1 mouse cellular context compared by ENCODE assay signal in the genomic region with DNA sequence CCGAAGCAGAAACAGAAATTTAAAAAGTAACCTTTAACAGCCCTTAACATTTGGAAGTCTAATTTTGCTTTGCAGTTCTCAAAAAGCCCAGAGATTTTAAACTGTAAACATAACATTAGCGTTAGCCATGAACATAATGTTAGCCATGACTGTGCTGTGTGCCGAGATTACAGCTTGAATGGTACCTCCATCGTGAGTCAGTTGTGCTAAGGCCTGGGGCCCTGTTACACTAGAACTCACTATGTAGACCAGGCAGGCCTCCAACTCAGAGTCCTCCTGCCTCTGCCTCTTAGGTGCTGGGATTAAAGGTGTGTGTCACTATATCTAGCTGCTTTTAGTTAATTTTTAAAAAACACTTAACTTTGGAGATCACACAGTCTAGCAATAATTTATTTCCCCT.
TF ChIP-seq lines count a peak whose summit lies in the region.

No protein-coding gene starts in this region.

TF ChIP-seq in MEL, 35 proteins besides CTCF, POLR2A, EP300 and RAD21:
- TF ChIP-seq ZMIZ1 (IDR thresholded peaks at IDR 0.05; ENCODE audit: low read depth, low read length) (peak; percentile 11; the same call in 1 of the 2 replicates), NRF1 (IDR thresholded peaks at IDR 0.05; ENCODE audit: insufficient read depth, low read depth, low read length, poor library complexity, severe bottlenecking) (no peak), CHD2 (IDR thresholded peaks at IDR 0.05; ENCODE audit: low read length) (no peak), TBP (IDR thresholded peaks at IDR 0.05; ENCODE audit: low read depth, low read length) (peak; percentile 55; the same call in 1 of the 2 replicates), USF1 (IDR thresholded peaks at IDR 0.05; ENCODE audit: low read depth, low read length) (no peak), POLR2AphosphoS2 (IDR thresholded peaks at IDR 0.05; ENCODE audit: low read length) (no peak)
